Mouse (Mus musculus): ENCODE measurements around the gene Gmps. TPM values are rescaled to one million over a fixed set of nuclear protein-coding genes. Genes with fewer than 3 reads are reported as not detected.

The Gmps gene
- 10 to 100 TPM; 23.4 to 24.7 TPM for total RNA-seq (2021)
- long read RNA-seq, experiment 1, full-length matches to known transcripts = 94 of 98 reads
- long read RNA-seq, experiment 1, partial matches to known transcripts = 1 of 98 reads
- long read RNA-seq, experiment 1, other reads (novel, unspliced or antisense) = 3 of 98 reads
- long read RNA-seq, experiment 2, full-length matches to known transcripts = 89 of 91 reads
- long read RNA-seq, experiment 2, partial matches to known transcripts = 1 of 91 reads
- long read RNA-seq, experiment 2, other reads (novel, unspliced or antisense) = 1 of 91 reads

GRCm38 (mm10) chr3:63975955-63976908, at the start of gene Gmps:
Gmps (plus strand) TSS chr3:63976106.
- intact Hi-C loops (cut with DNase I) = no loop called here
- DNase-seq = peak; percentile 92 to 95

GRCm38 (mm10) chr3:63928878-63929859, 46.7 kb upstream of the Gmps start, which contains the start of gene E130311K13Rik:
E130311K13Rik (minus strand) TSS chr3:63929472.
- intact Hi-C loops (cut with DNase I) = loop anchor here (5.0 kb wide), 2 partner anchors 33 to 377 kb away; partner anchors contain the start of gene Slc33a1
- DNase-seq = peak; percentile 93 to 97

- intact Hi-C loops (cut with DNase I) = no loop called here
- no peak for DNase-seq
Observed at GRCm38 (mm10) chr3:63938928-63939327, 37.0 kb upstream of the Gmps start.

GRCm38 (mm10) chr3:63941204-63941850, 34.6 kb upstream of the Gmps start:
- DNase-seq = peak in 1 of 2 experiments; percentile 5
- intact Hi-C loops (cut with DNase I) = no loop called here

- intact Hi-C loops (cut with DNase I) = no loop called here
- no peak for DNase-seq
Observed at GRCm38 (mm10) chr3:63949837-63950236, 26.1 kb upstream of the Gmps start.

- intact Hi-C loops (cut with DNase I) = loop anchor here (5.0 kb wide), 1 partner anchor 36 kb away; the partner anchor contains the start of gene E130311K13Rik
- DNase-seq = peak in 1 of 2 experiments; percentile 3
Observed at GRCm38 (mm10) chr3:63963421-63964099, 12.3 kb upstream of the Gmps start.

- DNase-seq = peak; percentile 98 to 99
- intact Hi-C loops (cut with DNase I) = loop anchor here (5.0 kb wide), 1 partner anchor 37 kb away; the partner anchor contains the start of gene E130311K13Rik
Observed at GRCm38 (mm10) chr3:63964100-63964921, 11.6 kb upstream of the Gmps start, which contains the start of gene Slc33a1. Slc33a1 (minus strand) TSS chr3:63964768.

- intact Hi-C loops (cut with DNase I) = loop anchor here (5.0 kb wide), 1 partner anchor 38 kb away; the partner anchor contains the start of gene E130311K13Rik
- no peak for DNase-seq
Observed at GRCm38 (mm10) chr3:63964922-63965249, 11.0 kb upstream of the Gmps start.

- no peak for DNase-seq
- intact Hi-C loops (cut with DNase I) = no loop called here
Observed at GRCm38 (mm10) chr3:63965929-63966328, 10.0 kb upstream of the Gmps start.

GRCm38 (mm10) chr3:63977895-63978294, 2.0 kb downstream of the Gmps start:
- no peak for DNase-seq
- intact Hi-C loops (cut with DNase I) = no loop called here

GRCm38 (mm10) chr3:63986656-63987055, 10.8 kb downstream of the Gmps start:
- intact Hi-C loops (cut with DNase I) = no loop called here
- DNase-seq = no peak

GRCm38 (mm10) chr3:63988722-63989440, 13.0 kb downstream of the Gmps start:
- no peak for DNase-seq
- intact Hi-C loops (cut with DNase I) = no loop called here

GRCm38 (mm10) chr3:64021436-64021835, 45.5 kb downstream of the Gmps start:
- intact Hi-C loops (cut with DNase I) = no loop called here
- DNase-seq = no peak

GRCm38 (mm10) chr3:64021867-64022266, 46.0 kb downstream of the Gmps start:
- intact Hi-C loops (cut with DNase I) = no loop called here
- DNase-seq = no peak

GRCm38 (mm10) chr3:64029846-64030245, 53.9 kb downstream of the Gmps start:
- no peak for DNase-seq
- intact Hi-C loops (cut with DNase I) = no loop called here

- intact Hi-C loops (cut with DNase I) = loop anchor here (2.0 kb wide), 1 partner anchor 269 kb away; no protein-coding TSS in a partner anchor
- no peak for DNase-seq
Observed at GRCm38 (mm10) chr3:64038136-64038841, 62.4 kb downstream of the Gmps start.

All from heart, postnatal 14 days (tissue).